Mouse (Mus musculus): Measurements from ENCODE around the gene Clrn1. TPM values are rescaled to one million over a fixed set of nuclear protein-coding genes. Genes with fewer than 3 reads are reported as not detected.

Gene Clrn1
- not detected in 2 replicates for polyA plus RNA-seq (2015; fragmentation: Nextera tagmentation; extraction: Ambion mirVana)

GRCm38 (mm10) chr3:58884801-58885573 is at the start of gene Clrn1:
Clrn1 (minus strand) TSS chr3:58885340.
- no peaks in the 10 kb centered on the region for H3K27me3 ChIP-seq (replicated peaks)
- no peaks in the 10 kb centered on the region for H3K9me3 ChIP-seq
- no peak within 1 kb of the TSS for H3K27ac ChIP-seq
- no peak for ATAC-seq
- H3K4me1 ChIP-seq (replicated peaks) = peaks cover 5% of the 10 kb centered on the region; the same call in 1 of the 2 replicates
- no peak within 1 kb of the TSS for H3K4me3 ChIP-seq (replicated peaks)
- H3K4me2 ChIP-seq (replicated peaks) = no peak within 1 kb of the TSS
- 77% methylated on average over 20 of the region's 20 CpGs for WGBS
- H3K9ac ChIP-seq = no peak within 1 kb of the TSS
- no peaks in the 10 kb centered on the region for H3K36me3 ChIP-seq

GRCm38 (mm10) chr3:58924027-58924426 is 38.9 kb upstream of the Clrn1 start:
- Histone ChIP-seq H3K27ac (no peak overlapping the region), H3K4me1 (replicated peaks) (no peaks in the 10 kb centered on the region), H3K4me2 (replicated peaks) (no peak overlapping the region), H3K27me3 (replicated peaks) (no peaks in the 10 kb centered on the region), H3K9me3 (no peaks in the 10 kb centered on the region), H3K4me3 (replicated peaks) (no peak overlapping the region), H3K9ac (no peak overlapping the region), H3K36me3 (no peaks in the 10 kb centered on the region)
- 68% methylated on average over 7 of the region's 7 CpGs for WGBS
- ATAC-seq = no peak

- no peak for ATAC-seq
- Histone ChIP-seq H3K4me3 (replicated peaks) (no peak overlapping the region), H3K27me3 (replicated peaks) (no peaks in the 10 kb centered on the region), H3K36me3 (no peaks in the 10 kb centered on the region), H3K27ac (no peak overlapping the region), H3K4me1 (replicated peaks) (no peaks in the 10 kb centered on the region), H3K9ac (no peak overlapping the region), H3K4me2 (replicated peaks) (no peak overlapping the region), H3K9me3 (no peaks in the 10 kb centered on the region)
- 80% methylated on average over 7 of the region's 11 CpGs for WGBS
Observed at GRCm38 (mm10) chr3:58923140-58923539, 38.0 kb upstream of the Clrn1 start.

GRCm38 (mm10) chr3:58922636-58923035 is 37.5 kb upstream of the Clrn1 start:
- no peaks in the 10 kb centered on the region for H3K27me3 ChIP-seq (replicated peaks)
- no peak overlapping the region for H3K27ac ChIP-seq
- no peak overlapping the region for H3K9ac ChIP-seq
- H3K4me1 ChIP-seq (replicated peaks) = no peaks in the 10 kb centered on the region
- no peaks in the 10 kb centered on the region for H3K36me3 ChIP-seq
- WGBS = 84% methylated on average over 7 of the region's 7 CpGs
- H3K4me3 ChIP-seq (replicated peaks) = no peak overlapping the region
- H3K9me3 ChIP-seq = no peaks in the 10 kb centered on the region
- H3K4me2 ChIP-seq (replicated peaks) = no peak overlapping the region
- no peak for ATAC-seq

GRCm38 (mm10) chr3:58921316-58921715 is 36.2 kb upstream of the Clrn1 start:
- Histone ChIP-seq H3K4me2 (replicated peaks) (no peak overlapping the region), H3K4me1 (replicated peaks) (no peaks in the 10 kb centered on the region), H3K36me3 (no peaks in the 10 kb centered on the region), H3K9ac (no peak overlapping the region), H3K9me3 (no peaks in the 10 kb centered on the region), H3K27ac (no peak overlapping the region), H3K4me3 (replicated peaks) (no peak overlapping the region), H3K27me3 (replicated peaks) (no peaks in the 10 kb centered on the region)
- ATAC-seq = no peak
- 77% methylated on average over 5 of the region's 5 CpGs for WGBS

GRCm38 (mm10) chr3:58904656-58905055 is 19.5 kb upstream of the Clrn1 start:
- H3K36me3 ChIP-seq = no peaks in the 10 kb centered on the region
- no peaks in the 10 kb centered on the region for H3K4me1 ChIP-seq (replicated peaks)
- 82% methylated on average over 2 of the region's 2 CpGs for WGBS
- no peak overlapping the region for H3K4me3 ChIP-seq (replicated peaks)
- H3K4me2 ChIP-seq (replicated peaks) = no peak overlapping the region
- H3K27ac ChIP-seq = no peak overlapping the region
- no peaks in the 10 kb centered on the region for H3K27me3 ChIP-seq (replicated peaks)
- ATAC-seq = no peak
- H3K9me3 ChIP-seq = no peaks in the 10 kb centered on the region
- H3K9ac ChIP-seq = no peak overlapping the region

GRCm38 (mm10) chr3:58902051-58902758 is 17.1 kb upstream of the Clrn1 start:
- Histone ChIP-seq H3K9me3 (no peaks in the 10 kb centered on the region), H3K27me3 (replicated peaks) (no peaks in the 10 kb centered on the region), H3K4me2 (replicated peaks) (no peak overlapping the region), H3K9ac (no peak overlapping the region), H3K4me3 (replicated peaks) (no peak overlapping the region), H3K4me1 (replicated peaks) (no peaks in the 10 kb centered on the region), H3K27ac (no peak overlapping the region), H3K36me3 (no peaks in the 10 kb centered on the region)
- WGBS = 83% methylated on average over 13 of the region's 13 CpGs
- no peak for ATAC-seq

- Histone ChIP-seq H3K36me3 (no peaks in the 10 kb centered on the region), H3K27me3 (replicated peaks) (no peaks in the 10 kb centered on the region), H3K4me1 (replicated peaks) (no peaks in the 10 kb centered on the region), H3K9ac (no peak overlapping the region), H3K9me3 (no peaks in the 10 kb centered on the region), H3K4me2 (replicated peaks) (no peak overlapping the region), H3K27ac (no peak overlapping the region), H3K4me3 (replicated peaks) (no peak overlapping the region)
- ATAC-seq = no peak
- 81% methylated on average over 5 of the region's 5 CpGs for WGBS
Observed at GRCm38 (mm10) chr3:58895131-58895530, 10.0 kb upstream of the Clrn1 start.

GRCm38 (mm10) chr3:58894529-58894928 is 9.4 kb upstream of the Clrn1 start:
- no peak overlapping the region for H3K4me3 ChIP-seq (replicated peaks)
- no peak for ATAC-seq
- 89% methylated on average over 3 of the region's 3 CpGs for WGBS
- H3K4me2 ChIP-seq (replicated peaks) = no peak overlapping the region
- H3K9ac ChIP-seq = no peak overlapping the region
- H3K36me3 ChIP-seq = no peaks in the 10 kb centered on the region
- no peaks in the 10 kb centered on the region for H3K4me1 ChIP-seq (replicated peaks)
- H3K9me3 ChIP-seq = no peaks in the 10 kb centered on the region
- no peak overlapping the region for H3K27ac ChIP-seq
- H3K27me3 ChIP-seq (replicated peaks) = no peaks in the 10 kb centered on the region

- no peak overlapping the region for H3K4me3 ChIP-seq (replicated peaks)
- no peaks in the 10 kb centered on the region for H3K4me1 ChIP-seq (replicated peaks)
- no peaks in the 10 kb centered on the region for H3K9me3 ChIP-seq
- no peak for ATAC-seq
- H3K9ac ChIP-seq = no peak overlapping the region
- no peak overlapping the region for H3K4me2 ChIP-seq (replicated peaks)
- no peaks in the 10 kb centered on the region for H3K27me3 ChIP-seq (replicated peaks)
- no peak overlapping the region for H3K27ac ChIP-seq
- H3K36me3 ChIP-seq = no peaks in the 10 kb centered on the region
- WGBS = 73% methylated on average over 3 of the region's 3 CpGs
Observed at GRCm38 (mm10) chr3:58889670-58890069, 4.5 kb upstream of the Clrn1 start.

- no peaks in the 10 kb centered on the region for H3K9me3 ChIP-seq
- H3K4me2 ChIP-seq (replicated peaks) = no peak overlapping the region
- no peak overlapping the region for H3K27ac ChIP-seq
- no peak overlapping the region for H3K9ac ChIP-seq
- no peaks in the 10 kb centered on the region for H3K27me3 ChIP-seq (replicated peaks)
- no peaks in the 10 kb centered on the region for H3K36me3 ChIP-seq
- WGBS = 81% methylated on average over 7 of the region's 7 CpGs
- no peak for ATAC-seq
- H3K4me1 ChIP-seq (replicated peaks) = no peaks in the 10 kb centered on the region
- no peak overlapping the region for H3K4me3 ChIP-seq (replicated peaks)
Observed at GRCm38 (mm10) chr3:58888131-58888715, 3.1 kb upstream of the Clrn1 start.

GRCm38 (mm10) chr3:58887719-58888118 is 2.6 kb upstream of the Clrn1 start:
- H3K4me1 ChIP-seq (replicated peaks) = peaks cover 4% of the 10 kb centered on the region; the same call in 1 of the 2 replicates
- 75% methylated on average over 10 of the region's 10 CpGs for WGBS
- no peak overlapping the region for H3K4me2 ChIP-seq (replicated peaks)
- no peak overlapping the region for H3K9ac ChIP-seq
- H3K4me3 ChIP-seq (replicated peaks) = no peak overlapping the region
- H3K36me3 ChIP-seq = no peaks in the 10 kb centered on the region
- no peaks in the 10 kb centered on the region for H3K27me3 ChIP-seq (replicated peaks)
- H3K9me3 ChIP-seq = no peaks in the 10 kb centered on the region
- ATAC-seq = no peak
- no peak overlapping the region for H3K27ac ChIP-seq
